Mouse (Mus musculus) frontal cortex, postnatal 14 days (tissue): ENCODE results near the gene Sumo3.

Experiments used
- DNase-seq, 2 experiments: peaks; one replicate each; pipeline ENCODE4 v3.0.0; 2022; ENCODE audit warnings: low spot score in 2 of 2

Sumo3 gene

GRCm38 (mm10) chr10:77589117-77589516, 16.8 kb upstream of the Sumo3 start:
- DNase-seq: no peak

GRCm38 (mm10) chr10:77589749-77590148, 16.1 kb upstream of the Sumo3 start:
- no peak for DNase-seq

- no peak for DNase-seq
Observed at GRCm38 (mm10) chr10:77590812-77591211, 15.1 kb upstream of the Sumo3 start.

GRCm38 (mm10) chr10:77591546-77591945, 14.4 kb upstream of the Sumo3 start:
- peak; percentile 54 to 70 for DNase-seq

- DNase-seq: no peak
Observed at GRCm38 (mm10) chr10:77596060-77596459, 9.8 kb upstream of the Sumo3 start.

GRCm38 (mm10) chr10:77603021-77603420, 2.9 kb upstream of the Sumo3 start:
- no peak for DNase-seq

DNA sequence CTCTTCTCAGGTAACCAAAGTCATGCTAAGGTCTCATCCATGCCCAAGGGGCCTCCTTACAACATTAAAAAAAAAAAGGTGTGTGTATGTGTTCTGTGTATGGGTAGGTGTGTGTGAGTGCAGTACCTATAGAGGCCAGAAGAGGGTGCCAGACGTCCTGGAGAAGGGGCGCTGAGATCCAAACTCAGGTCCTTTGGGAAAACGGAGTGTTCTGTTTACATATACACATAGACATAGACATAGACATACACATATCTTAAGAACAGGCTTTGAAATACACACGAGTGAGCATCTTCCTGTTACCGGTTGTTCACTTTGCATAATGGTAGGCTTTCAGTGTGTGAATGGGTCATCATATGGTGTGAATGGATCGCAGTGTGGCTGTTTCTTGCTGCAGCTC, 1.8 kb upstream of the Sumo3 start:
- DNase-seq: no peak

DNA sequence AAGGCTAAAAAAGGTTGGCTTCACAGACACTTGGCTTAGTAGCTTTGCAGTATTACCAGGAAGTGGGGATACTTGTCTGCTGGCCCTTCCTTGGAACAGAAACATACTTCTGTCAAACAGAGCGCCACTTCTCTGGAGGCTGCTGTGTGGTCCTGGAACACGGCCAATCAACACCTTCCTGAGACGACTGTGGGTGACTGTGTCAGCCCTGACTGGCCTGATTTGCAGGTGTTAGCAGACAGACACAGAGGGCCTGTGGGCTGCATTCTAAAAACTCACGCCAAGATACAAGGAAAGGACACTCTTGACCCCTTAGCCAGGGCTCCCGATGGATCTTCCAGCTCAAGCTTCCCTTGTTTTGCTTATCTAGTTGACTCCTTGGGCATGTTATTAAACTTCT, 939 bp upstream of the Sumo3 start:
- DNase-seq: no peak

- DNase-seq: no peak
Observed at GRCm38 (mm10) chr10:77605368-77605767, 529 bp upstream of the Sumo3 start.

- no peak for DNase-seq
Observed at GRCm38 (mm10) chr10:77606855-77607254, 958 bp downstream of the Sumo3 start.

DNA sequence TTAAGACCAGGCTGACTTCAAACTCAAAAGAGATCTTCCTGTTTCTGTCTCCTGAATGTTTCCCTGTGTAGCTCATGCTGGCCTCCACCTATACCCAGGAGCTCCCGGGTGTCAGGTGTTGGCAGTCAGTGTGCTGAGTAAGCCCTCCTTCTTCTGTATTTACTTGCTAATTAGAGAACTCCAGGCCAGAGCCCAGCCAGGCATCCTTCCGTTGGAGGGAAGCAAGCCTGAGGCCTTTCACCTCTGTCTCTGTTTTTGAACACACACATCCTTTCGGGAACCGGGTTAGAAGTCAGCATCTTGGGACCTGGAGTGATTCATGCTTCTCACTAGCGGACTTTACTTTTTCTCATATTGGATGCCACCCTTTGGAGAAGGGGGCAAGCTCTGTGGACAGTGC, 1.5 kb downstream of the Sumo3 start:
- DNase-seq: no peak

DNA sequence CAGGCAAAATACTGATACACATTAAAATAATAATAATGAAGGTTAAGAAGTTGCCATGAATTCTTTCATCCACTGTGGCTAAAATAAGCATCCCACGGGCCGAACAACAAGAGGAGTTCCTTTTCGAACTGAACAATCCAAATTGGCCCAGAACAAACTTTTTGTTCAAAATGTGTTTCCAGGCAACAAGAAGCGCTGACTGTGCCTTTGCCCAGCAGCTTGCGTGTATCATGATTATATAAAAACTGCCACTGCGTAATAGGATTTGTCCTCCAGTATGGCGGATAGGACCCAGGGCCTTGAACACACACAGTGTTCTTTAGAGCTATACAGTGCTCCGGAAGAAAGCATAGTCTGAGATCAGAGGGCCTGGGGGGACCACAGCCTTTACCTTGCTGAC, 2.7 kb downstream of the Sumo3 start:
- DNase-seq: no peak

DNA sequence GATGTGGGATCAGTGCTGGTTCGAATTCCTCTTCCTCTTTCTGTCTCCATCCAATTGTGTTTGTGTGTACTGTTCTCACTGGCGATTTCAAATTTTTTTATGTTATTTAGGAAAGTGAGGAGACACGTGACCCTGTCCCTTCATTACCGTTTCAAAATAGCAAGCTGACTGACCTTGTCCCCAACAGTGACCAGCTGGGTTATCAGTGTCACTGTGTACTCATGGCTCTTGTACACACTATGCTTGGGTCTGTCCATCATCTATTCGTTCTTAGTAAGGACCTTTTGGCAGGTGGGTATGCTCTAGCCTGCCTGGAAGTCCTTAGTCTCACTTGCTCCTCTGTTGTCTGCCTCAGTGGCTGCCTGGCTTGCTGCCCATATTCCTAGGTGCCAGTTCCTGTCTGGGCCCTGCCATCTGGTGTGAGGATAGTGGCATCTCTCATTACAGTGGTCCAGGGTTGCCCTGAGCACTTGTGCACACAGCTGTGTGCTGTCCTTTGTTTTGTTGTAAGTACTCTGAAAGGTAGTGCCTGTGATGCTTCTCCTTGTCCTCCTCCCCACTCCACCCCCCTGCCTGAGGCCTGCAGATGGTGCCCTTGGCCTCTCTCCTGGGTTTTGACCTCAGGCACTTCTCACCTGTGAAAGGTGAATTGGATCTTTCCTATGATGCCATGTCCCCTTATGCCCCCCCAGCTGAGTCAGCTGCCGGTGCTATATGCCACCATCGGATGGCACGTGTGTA, 4.5 kb downstream of the Sumo3 start:
- no peak for DNase-seq

DNA sequence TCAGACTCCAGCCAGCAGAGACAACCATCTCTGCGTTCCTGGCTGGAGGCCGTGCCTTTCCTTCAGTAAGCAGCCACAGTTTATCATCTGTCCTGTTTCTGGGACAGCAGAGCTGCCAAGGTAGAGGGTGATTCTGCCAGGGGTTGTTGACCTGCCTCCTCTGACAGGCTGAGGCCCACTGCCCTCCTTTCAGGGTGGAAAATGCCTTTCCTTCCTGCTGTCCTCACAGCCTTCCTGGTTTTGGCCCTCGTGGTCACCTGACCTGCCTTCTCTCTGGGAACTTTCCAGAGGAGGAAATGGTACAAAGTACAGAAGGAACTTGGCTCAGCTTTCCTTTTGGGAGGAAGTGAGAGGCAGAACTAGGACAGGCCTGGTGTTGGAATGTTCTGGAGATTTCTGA, 7.5 kb downstream of the Sumo3 start:
- no peak for DNase-seq

DNA sequence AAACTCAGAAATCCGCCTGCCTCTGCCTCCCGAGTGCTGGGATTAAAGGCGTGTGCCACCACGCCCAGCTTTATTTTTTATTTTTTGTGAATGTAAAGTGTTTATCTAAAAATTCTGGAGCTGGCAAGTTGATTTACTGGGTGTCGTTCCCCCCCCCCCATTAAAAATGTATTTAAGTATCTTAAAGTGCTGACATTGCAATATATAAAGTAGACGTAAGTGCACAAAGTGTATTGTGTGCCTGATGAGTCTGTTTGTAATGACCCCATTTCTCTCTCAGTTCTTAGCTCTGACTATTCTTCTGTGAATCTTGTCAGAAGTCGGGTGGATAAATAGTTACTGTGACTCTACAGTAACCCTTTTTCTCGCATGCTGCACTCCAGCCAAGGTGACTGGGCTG, 9.8 kb downstream of the Sumo3 start:
- DNase-seq: no peak

GRCm38 (mm10) chr10:77616166-77616565, 10.3 kb downstream of the Sumo3 start:
- no peak for DNase-seq

DNA sequence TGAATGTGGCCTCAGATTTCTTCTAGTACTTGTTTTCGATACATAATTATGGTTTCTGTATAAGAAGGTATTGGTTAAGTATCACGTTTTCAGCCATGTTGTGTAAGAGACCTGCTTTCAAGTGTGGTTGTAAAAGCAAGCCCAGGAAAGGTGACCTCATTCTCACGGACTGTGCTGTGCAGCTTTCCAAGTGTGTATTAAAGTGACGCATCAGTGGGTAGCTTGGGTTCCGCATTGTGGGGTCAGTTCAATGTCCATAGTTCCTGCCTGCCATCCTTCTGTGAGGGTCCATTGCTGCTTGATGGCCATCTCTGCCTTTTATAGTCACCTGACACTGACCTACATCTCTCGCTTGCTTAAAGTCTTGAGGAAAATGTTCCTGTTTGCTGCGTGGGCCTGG, 11.0 kb downstream of the Sumo3 start:
- no peak for DNase-seq

- no peak for DNase-seq
Observed at GRCm38 (mm10) chr10:77621546-77621945, 15.6 kb downstream of the Sumo3 start.

GRCm38 (mm10) chr10:77622055-77622988, 16.4 kb downstream of the Sumo3 start, which contains the start of gene Ube2g2:
Gene Ube2g2, plus strand, starts transcription at chr10:77622275.
- peak; percentile 79 to 89 for DNase-seq

DNA sequence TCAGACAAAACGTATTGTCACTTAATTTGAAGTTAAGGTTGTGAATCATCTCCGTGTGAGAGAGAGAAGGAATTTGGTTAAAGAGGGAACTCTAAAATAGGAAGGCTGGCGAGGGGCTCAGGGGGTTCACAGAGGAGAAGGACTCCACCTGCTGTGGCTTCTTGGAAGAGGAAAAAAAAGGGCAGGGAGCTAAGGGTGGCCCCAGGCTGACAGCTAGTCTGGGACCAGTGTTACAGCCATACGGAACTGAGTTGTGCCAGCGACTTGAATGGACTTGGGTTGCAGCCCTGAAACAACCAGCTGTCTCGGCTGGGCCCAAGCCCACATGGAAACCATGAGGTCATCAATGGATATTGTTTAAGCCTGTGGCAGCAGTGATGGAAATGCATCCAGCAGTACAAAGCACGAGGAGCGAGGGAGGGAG, 17.2 kb downstream of the Sumo3 start:
- no peak for DNase-seq

DNA sequence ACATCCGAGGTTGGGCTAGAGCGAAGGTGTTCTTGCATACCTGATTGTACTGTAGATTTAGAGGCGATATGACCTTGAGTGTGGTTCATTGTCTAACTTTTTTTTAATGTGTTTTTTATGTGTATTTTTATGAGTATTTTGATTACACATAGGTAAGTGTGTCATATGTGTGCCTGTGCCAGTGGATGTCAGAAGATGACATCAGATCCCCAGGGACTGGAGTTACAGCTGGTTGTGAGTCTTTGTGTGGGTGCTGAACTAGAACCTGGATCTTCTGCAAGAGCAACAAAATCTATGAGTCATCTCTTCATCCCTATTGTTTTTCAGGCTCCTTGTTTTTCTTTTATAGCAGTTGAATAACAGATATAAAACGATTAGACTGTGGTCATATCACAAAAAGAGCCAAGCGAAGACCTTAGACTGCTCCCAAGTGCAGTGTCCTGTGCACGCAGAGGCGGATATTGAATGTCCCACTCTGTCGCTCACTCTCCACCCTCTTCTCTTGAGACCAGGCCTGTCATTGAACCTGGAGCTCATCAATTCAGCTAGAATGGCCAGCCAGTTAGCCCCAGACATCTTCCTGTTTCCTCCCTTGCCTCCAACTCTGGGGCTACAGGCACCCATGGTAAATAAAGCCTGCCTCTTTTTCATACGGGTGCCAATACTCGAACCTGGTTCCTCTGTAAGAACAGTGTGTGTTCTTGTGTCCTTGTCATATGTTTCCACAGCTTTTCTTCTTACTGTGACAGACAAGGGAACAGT, 17.9 kb downstream of the Sumo3 start:
- no peak for DNase-seq

DNA sequence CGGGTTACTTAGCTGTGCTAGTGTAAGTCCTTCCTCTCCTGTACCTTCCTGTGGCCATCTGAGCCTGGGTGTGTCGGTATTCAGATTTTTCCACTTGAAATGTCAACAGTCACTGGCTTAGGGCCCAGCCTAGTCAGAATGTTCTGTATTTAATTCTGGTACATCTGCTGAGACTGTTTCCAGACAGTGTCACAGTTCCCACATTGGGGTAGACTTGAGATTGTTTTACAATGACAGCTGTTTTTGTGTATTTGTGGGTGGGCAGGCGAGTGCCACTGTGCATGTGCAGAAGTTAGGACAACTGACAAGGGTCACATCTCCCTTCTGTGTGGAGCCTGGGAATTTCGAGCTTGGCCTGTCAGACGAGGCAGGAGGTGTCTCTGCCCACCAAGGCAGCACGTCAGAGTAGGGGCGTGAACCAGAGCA, 18.7 kb downstream of the Sumo3 start:
- DNase-seq: no peak
